Mouse (Mus musculus) kidney, embryonic 16.5 days (tissue): ENCODE measurements at regions not wholly inside any gene's neighbourhood (a gene's known extent, or its start where the extent isn't known, plus 50 kb on each side); places are given as distances from the start of the nearest gene placed in this dataset.

ENCODE experiments used
- ATAC-seq: fragments of 200-750 bp; cut with Nextera tagmentation; 2 replicates; pipeline ENCODE4 v1.8.0; 2017; ENCODE audit warnings: moderate TSS enrichment; ENCODE audit not compliant: low FRiP score, low TSS enrichment
- H3K27ac ChIP-seq: fragments of 300-500 bp; sonication (generic); 2 replicates; pipeline ENCODE4 v1.5.1; 2014; ENCODE audit warnings: low read length
- H3K27me3 ChIP-seq: fragments of 300-500 bp; sonication (generic); 2 replicates; pipeline ENCODE4 v1.6.1; 2014; ENCODE audit warnings: low read length, control low read depth, mixed read lengths; ENCODE audit not compliant: insufficient read depth
- H3K36me3 ChIP-seq: fragments of 300-500 bp; sonication (generic); 2 replicates; pipeline ENCODE4 v1.6.1; 2014; ENCODE audit warnings: low read length, control low read depth, mixed read lengths; ENCODE audit not compliant: insufficient read depth
- H3K4me1 ChIP-seq: fragments of 300-500 bp; sonication (generic); 2 replicates; pipeline ENCODE4 v1.6.1; 2014; ENCODE audit warnings: low read length, control low read depth, mixed read lengths; ENCODE audit not compliant: insufficient read depth
- H3K4me2 ChIP-seq: fragments of 300-500 bp; sonication (generic); replicated peaks from 2 replicates; pipeline ENCODE4 v1.6.1; 2014; ENCODE audit warnings: low read depth, low read length
- H3K4me3 ChIP-seq: fragments of 300-500 bp; sonication (generic); 2 replicates; pipeline ENCODE4 v1.5.1; 2014; ENCODE audit warnings: mild to moderate bottlenecking, low read length
- H3K9ac ChIP-seq: fragments of 300-500 bp; sonication (generic); replicated peaks from 2 replicates; pipeline ENCODE4 v1.6.1; 2014; ENCODE audit warnings: low read length
- H3K9me3 ChIP-seq: fragments of 300-500 bp; sonication (generic); 2 replicates; pipeline ENCODE4 v1.6.1; 2016; ENCODE audit warnings: low read length, control low read depth
- WGBS: fragments of 180-500 bp; shearing (Covaris S2); extraction: QIAGEN DNeasy Blood & Tissue Kit; methylation state at CpG from one replicate; pipeline ENCODE4 v1.1.7; 2014; 5-methylcytosine and 5-hydroxymethylcytosine counted together

DNA sequence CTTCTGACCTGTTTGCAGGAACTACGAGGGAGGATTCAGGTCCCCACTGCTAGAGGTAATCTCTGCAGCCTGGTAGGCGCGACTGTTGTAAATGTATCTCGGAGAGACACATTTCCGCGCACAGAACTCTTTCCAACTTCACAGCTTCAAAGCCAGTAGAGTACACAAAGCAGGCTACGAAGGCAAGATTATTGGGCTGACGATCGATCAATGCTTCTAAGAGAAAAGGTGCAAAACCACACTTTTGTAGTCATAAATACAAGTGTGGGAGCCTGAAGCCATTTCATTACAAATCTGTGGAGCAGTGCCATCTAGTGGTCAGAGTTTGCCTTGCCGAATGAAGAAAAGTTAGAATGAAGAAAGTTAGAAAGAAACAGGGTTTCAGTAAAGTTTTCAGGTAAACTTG is 118.9 kb upstream of the Zc3h12c start:
- H3K4me3 ChIP-seq: peak overlapping the region; percentile 45
- WGBS: 6% methylated on average over 10 of the region's 10 CpGs
- peak overlapping the region; percentile 67 for H3K4me2 ChIP-seq
- no peaks in the 10 kb centered on the region for H3K9me3 ChIP-seq
- no peaks in the 10 kb centered on the region for H3K27me3 ChIP-seq
- no peaks in the 10 kb centered on the region for H3K4me1 ChIP-seq
- H3K36me3 ChIP-seq: no peaks in the 10 kb centered on the region
- no peak overlapping the region for H3K27ac ChIP-seq
- ATAC-seq: 0 out of 2 replicates have a peak, but pooled peaks have one; percentile 12
- peak overlapping the region; percentile 68 for H3K9ac ChIP-seq

DNA sequence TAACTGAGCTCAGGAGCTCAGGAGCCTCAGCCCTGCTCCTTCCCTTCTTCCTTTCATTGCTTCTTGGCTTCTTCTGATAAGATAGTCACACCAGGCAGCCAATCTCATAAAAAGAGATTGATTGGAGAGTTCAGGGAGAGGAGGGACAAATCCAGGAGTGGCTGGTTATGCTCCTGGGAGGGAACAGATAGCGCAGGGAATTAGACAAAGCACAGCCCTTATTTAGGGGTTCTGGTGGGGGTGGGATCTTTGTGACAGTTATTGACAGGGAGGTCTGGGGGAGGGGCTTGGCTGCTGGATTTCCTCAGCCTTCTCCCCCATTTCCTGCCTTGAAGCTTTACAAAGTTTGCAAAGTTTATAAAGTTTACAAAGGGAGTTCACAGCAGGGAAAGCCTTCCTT is 117.7 kb upstream of the Zc3h12c start:
- ATAC-seq: peak; percentile 15; the same call in 1 of the 2 replicates
- H3K27me3 ChIP-seq: no peaks in the 10 kb centered on the region
- no peak overlapping the region for H3K9ac ChIP-seq
- H3K4me3 ChIP-seq: no peak overlapping the region
- no peaks in the 10 kb centered on the region for H3K36me3 ChIP-seq
- H3K9me3 ChIP-seq: no peaks in the 10 kb centered on the region
- no peaks in the 10 kb centered on the region for H3K4me1 ChIP-seq
- 29% methylated on average over 1 of the region's 1 CpGs for WGBS
- no peak overlapping the region for H3K4me2 ChIP-seq
- H3K27ac ChIP-seq: no peak overlapping the region

DNA sequence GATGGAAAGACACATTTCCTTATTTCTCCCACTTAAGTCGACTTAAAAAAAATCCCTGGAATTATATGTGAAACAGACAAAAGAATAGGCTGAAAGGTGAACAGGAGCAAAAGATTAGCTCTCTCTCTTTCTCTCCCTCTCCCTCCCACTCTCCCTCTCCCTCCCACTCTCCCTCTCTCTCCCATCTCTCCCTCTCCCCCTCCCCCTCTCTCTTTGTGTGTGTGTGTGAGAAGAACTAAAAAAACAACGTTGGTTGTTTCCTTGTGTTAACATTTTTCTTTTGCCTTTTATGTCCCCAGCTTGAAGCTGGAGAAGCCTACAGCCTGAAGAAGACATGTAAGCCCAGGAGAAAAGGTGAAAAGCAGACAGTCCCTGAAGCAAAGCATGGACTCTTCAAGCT is 115.2 kb upstream of the Zc3h12c start:
- Histone ChIP-seq H3K27me3 (no peaks in the 10 kb centered on the region), H3K27ac (no peak overlapping the region), H3K4me1 (no peaks in the 10 kb centered on the region), H3K9ac (no peak overlapping the region), H3K36me3 (no peaks in the 10 kb centered on the region), H3K4me2 (no peak overlapping the region), H3K9me3 (no peaks in the 10 kb centered on the region), H3K4me3 (no peak overlapping the region)
- 23% methylated on average over 2 of the region's 2 CpGs for WGBS
- ATAC-seq: no peak

DNA sequence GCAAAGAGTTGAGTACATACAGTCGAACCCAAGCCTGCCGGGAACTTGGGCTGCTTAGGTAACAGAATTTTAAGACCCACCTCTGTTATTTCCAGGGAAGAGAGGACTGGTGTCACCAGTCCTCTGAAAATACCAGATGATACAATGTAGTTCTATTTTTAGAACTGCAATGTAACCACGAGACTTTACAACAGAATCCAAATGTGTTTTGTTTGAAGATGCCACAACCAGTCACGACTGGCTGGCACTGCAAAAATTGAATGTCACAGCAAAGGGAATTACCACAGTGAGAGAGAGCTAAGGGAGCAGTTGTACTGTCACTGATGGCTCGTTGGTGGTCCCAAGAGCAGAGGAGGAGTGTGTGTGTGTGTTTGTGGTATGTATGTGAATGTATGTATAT is 112.6 kb upstream of the Zc3h12c start:
- Histone ChIP-seq H3K4me1 (no peaks in the 10 kb centered on the region), H3K27me3 (no peaks in the 10 kb centered on the region), H3K9me3 (no peaks in the 10 kb centered on the region), H3K27ac (no peak overlapping the region), H3K9ac (no peak overlapping the region), H3K4me2 (no peak overlapping the region), H3K36me3 (no peaks in the 10 kb centered on the region), H3K4me3 (no peak overlapping the region)
- ATAC-seq: no peak
- 61% methylated on average over 5 of the region's 5 CpGs for WGBS

DNA sequence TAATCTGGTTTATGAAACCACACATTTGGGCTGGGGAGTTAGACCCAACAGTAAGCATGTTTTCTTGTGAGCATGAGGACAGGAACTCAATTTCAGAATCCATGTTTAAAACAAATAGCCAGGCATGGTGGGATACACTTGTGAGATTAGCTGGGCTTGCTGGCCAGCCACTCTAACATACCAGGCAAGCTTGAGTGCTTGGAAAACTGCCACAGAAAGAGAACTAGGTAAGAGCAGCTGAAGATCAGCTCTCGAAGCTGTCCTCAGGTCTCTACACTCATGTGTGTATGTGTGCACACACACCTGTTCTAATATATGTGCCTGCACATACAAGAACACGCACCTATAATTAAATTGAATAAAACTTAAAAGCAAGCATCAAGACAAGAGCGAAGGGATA is 112.2 kb upstream of the Zc3h12c start:
- Histone ChIP-seq H3K9me3 (no peaks in the 10 kb centered on the region), H3K4me2 (no peak overlapping the region), H3K27me3 (no peaks in the 10 kb centered on the region), H3K36me3 (no peaks in the 10 kb centered on the region), H3K4me3 (no peak overlapping the region), H3K4me1 (no peaks in the 10 kb centered on the region), H3K27ac (no peak overlapping the region), H3K9ac (no peak overlapping the region)
- WGBS: 90% methylated on average over 3 of the region's 3 CpGs
- no peak for ATAC-seq

DNA sequence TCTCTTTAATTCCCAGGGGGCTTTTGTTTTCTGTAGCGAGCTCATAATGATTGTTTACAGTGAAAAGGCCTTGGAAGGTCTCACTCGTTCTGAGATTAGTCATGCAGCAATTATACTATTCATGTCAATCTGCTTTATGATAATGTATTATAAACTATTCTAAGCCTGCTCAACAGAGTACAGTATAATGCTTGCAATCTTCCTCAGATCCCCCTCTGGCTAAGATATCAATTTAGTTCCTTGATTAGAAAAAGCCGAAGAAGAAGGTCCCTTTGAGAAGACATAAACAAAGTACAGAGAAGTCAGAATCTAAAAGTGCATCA is 110.3 kb upstream of the Zc3h12c start:
- no peak overlapping the region for H3K4me3 ChIP-seq
- H3K36me3 ChIP-seq: no peaks in the 10 kb centered on the region
- H3K27ac ChIP-seq: no peak overlapping the region
- 60% methylated on average over 3 of the region's 3 CpGs for WGBS
- no peaks in the 10 kb centered on the region for H3K9me3 ChIP-seq
- ATAC-seq: no peak
- no peaks in the 10 kb centered on the region for H3K27me3 ChIP-seq
- no peak overlapping the region for H3K9ac ChIP-seq
- H3K4me1 ChIP-seq: no peaks in the 10 kb centered on the region
- H3K4me2 ChIP-seq: no peak overlapping the region

DNA sequence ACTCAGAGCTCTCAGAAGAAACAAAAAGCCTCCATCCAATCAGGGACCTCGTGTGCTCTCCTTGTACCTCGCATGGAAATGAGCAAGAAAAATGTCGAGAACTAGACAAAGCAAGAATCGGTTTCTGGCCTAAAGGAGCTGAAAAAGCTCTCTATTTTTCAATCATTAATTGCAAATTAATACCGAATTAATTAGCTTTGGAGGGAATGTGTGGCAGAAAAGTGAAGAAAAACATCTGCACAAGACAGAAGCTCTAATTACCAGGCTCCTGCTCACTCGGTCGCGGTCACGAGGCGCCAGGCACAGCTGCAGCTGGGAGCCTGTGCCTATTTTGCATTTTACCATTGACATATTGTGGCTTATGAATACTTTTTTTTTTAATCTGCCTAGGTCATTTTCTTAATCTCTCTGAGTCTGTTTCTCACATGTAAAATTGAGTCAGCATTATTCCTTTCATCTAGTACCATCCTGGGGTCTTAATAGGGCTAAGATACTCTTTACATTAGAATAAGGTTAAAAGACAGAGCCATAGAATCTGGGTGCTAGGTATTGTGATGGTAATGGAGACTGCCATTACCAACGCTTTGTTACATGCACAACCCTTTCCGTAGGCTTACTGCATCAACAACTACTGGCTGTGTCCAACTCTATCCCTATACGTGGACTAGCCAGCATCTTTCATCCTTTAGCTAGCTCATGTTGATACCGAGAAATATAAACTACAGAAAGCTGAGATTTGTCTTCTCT is 109.8 kb upstream of the Zc3h12c start:
- Histone ChIP-seq H3K4me2 (no peak overlapping the region), H3K4me3 (no peak overlapping the region), H3K27me3 (no peaks in the 10 kb centered on the region), H3K9me3 (no peaks in the 10 kb centered on the region), H3K36me3 (no peaks in the 10 kb centered on the region), H3K4me1 (no peaks in the 10 kb centered on the region), H3K9ac (no peak overlapping the region), H3K27ac (no peak overlapping the region)
- WGBS: 41% methylated on average over 14 of the region's 14 CpGs
- ATAC-seq: no peak

DNA sequence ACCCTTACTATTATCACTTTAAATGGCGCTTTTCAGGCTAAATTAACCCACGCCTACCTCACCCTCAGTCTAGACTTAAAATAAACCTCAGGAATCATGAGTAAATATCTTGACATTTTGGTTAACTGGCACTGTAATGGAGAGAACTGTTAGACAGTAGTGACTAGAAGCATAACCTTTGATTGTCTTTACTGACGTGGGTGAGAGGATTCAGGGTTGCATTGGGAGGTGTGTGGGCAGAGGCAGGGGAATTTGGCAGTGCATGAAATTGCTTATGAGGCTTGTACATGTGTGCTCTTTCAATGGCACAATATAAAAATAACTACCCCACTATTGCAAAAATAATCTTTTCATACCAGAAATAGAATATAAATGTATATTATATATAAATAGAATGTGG is 105.6 kb upstream of the Zc3h12c start:
- no peaks in the 10 kb centered on the region for H3K9me3 ChIP-seq
- WGBS: 69% methylated on average over 3 of the region's 3 CpGs
- no peak for ATAC-seq

DNA sequence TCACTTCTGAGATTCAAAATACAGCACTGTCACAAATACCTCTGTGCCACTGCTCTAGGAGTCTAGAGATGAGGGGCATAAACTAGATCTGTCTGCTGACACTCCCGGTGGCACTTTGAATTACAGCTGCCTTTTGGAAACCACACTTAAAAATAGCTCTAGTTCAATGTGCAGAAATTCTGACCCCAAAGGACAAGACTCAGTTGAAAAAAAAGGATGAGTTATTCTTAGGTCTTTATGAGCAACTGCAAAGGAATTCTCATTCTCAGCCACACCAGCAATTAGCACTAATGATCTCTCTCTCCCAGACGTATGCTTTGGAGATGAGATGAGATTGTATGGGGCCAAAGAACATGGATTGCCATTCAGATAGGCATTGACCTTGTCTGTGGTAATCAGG is 104.3 kb upstream of the Zc3h12c start:
- Histone ChIP-seq H3K9me3 (no peaks in the 10 kb centered on the region), H3K4me2 (no peak overlapping the region), H3K36me3 (no peaks in the 10 kb centered on the region), H3K27me3 (no peaks in the 10 kb centered on the region), H3K4me1 (no peaks in the 10 kb centered on the region), H3K9ac (no peak overlapping the region), H3K4me3 (no peak overlapping the region), H3K27ac (no peak overlapping the region)
- ATAC-seq: no peak
- 73% methylated on average over 2 of the region's 2 CpGs for WGBS

More for the DNA sequence above, 105.6 kb upstream of the Zc3h12c start:
- Histone ChIP-seq H3K36me3 (no peaks in the 10 kb centered on the region), H3K4me1 (no peaks in the 10 kb centered on the region), H3K4me3 (no peak overlapping the region), H3K27me3 (no peaks in the 10 kb centered on the region), H3K9ac (no peak overlapping the region), H3K4me2 (no peak overlapping the region), H3K27ac (no peak overlapping the region)

DNA sequence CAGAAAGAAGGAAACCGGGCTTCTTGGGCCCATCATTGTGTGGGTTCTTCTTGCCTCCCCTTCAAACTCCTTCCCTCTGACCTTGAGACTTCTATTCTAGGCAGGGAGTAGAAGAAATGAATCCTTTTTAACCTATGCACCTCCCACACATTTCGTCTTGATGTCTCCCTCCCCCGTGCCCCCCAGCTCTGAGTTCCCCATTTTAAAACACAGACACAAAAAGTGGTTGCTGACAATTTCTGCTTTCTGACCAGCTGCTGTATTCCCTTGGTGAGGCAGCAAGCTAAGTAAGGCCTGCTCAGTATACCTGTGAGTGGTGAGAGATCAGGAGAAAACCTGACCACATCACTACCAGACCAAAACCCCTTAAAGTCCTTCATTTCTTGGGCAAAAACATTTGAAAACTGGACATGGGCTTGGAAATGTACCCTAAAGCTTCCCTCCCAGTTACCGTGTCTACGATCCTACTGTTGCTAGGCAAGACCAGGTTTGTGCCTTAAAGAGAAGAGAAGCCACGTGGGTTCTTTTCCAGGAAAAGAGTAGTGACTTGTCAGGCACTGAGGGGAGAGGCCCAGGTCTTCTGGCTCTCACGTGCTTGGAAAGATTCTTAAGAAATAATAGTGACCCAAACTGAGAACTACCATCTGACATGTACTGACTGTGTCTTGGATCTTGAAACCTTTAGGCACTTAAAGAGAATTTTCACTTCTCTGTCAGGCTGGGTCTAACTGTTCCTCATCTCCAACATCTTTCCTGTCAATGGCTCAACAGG is 103.2 kb upstream of the Zc3h12c start:
- WGBS: 82% methylated on average over 7 of the region's 7 CpGs
- Histone ChIP-seq H3K27ac (no peak overlapping the region), H3K27me3 (no peaks in the 10 kb centered on the region), H3K4me2 (no peak overlapping the region), H3K9ac (no peak overlapping the region), H3K36me3 (no peaks in the 10 kb centered on the region), H3K4me1 (no peaks in the 10 kb centered on the region), H3K4me3 (no peak overlapping the region), H3K9me3 (no peaks in the 10 kb centered on the region)
- ATAC-seq: no peak
